Mouse (Mus musculus): Measurements from ENCODE around the gene Pip4k2c. TPM values are rescaled to one million over a fixed set of nuclear protein-coding genes. Genes with fewer than 3 reads are reported as not detected.
A peak's percentile ranks its signal among the peaks of the same experiment; 100 is the strongest.
"Not testable (repeated sequence)": the region's sequence is repeated elsewhere in the genome, so short reads cannot be mapped to it uniquely, and the experiment has no call there.

The Pip4k2c gene
- total and polyA plus RNA-seq, 2 experiments from 2014 or later = 15.1 to 18.3 TPM

DNA sequence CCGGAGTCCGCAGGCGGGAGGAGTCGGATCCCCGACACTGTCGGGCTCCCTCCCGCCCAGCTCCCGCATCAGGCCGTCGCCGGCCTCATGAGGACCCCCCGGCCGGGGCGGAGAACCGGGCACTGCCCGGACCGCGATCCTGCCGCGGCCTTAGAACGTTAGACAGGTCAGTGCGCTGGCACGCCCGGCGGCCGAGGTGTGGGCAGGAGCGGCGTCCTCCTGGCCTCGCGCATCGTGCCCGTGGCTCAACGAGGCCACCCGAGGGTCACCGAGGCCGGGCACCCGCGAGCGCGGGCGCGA is 46.1 kb downstream of the Pip4k2c start:
- WGBS = 0% methylated on average over 23 of the region's 42 CpGs
- peak overlapping the region; percentile 96 for H3K9ac ChIP-seq (replicated peaks; ENCODE audit: low read length, poor library complexity, severe bottlenecking)
- peaks cover 8% of the 10 kb centered on the region; the same call in 1 of the 2 replicates for H3K4me1 ChIP-seq (ENCODE audit: insufficient read depth, low read length)
- peak; percentile 48 for ATAC-seq (ENCODE audit: low FRiP score)
- TF ChIP-seq CTCF (IDR thresholded peaks at IDR 0.05) = no peak
- DNase-seq (ENCODE audit: low spot score) = no peak
- no peaks in the 10 kb centered on the region for H3K9me3 ChIP-seq (ENCODE audit: low read length)
- H3K4me3 ChIP-seq (ENCODE audit: low read depth, low read length) = peak overlapping the region; percentile 92
- 0 out of 2 replicates have a peak, but pooled peaks cover 5% of the 10 kb centered on the region for H3K27me3 ChIP-seq (ENCODE audit: insufficient read depth, low read length)
- H3K27ac ChIP-seq (ENCODE audit: low read depth, low read length) = peak overlapping the region; percentile 95
- H3K36me3 ChIP-seq (ENCODE audit: insufficient read depth, low read length) = 0 out of 2 replicates have a peak, but pooled peaks cover 5% of the 10 kb centered on the region
- H3K4me2 ChIP-seq (ENCODE audit: low read depth, low read length, poor library complexity, severe bottlenecking) = peak overlapping the region; percentile 77

DNA sequence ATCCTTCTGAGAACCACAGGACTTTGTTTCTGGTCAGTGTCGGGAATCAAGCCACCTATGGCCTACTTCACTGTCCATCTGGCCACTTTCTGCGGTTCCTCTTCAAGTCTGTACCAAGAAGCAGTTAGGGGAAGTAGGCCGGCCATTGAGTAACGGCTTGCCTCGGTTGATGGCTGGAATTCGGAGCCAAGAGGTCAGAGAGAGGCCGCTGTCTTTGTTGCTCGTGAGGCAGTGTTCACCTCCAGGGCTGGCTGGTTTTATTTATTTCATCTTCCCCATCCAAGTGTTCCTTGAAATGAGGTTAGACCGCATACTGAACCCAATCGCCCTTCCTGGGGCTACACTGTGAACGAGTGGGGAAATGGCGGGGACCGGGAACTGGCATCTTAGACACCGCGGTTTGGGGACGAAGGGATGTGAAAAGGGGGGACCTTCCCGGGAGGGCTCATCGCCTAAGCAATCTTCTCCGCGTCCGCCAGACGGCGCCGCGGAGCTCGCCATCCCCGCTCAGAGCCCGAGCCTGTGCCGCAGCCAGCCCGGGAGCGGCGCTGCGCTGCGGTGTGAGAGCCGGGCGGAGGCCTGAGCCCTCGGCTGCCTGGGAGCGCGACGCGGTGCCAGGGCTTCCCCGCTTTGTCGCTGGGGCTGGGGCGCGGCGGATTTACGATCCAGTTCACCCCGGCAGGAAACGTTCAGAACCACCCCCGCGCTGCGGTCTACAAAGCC is 46.6 kb downstream of the Pip4k2c start, which contains the start of gene B4galnt1:
Gene B4galnt1, plus strand, starts transcription at position 595 of the 723 bp plus-strand sequence.
- Histone ChIP-seq H3K27me3 (ENCODE audit: insufficient read depth, low read length) (0 out of 2 replicates have a peak, but pooled peaks cover 3% of the 10 kb centered on the region), H3K27ac (ENCODE audit: low read depth, low read length) (peak within 1 kb of the TSS; percentile 95), H3K4me3 (ENCODE audit: low read depth, low read length) (peak within 1 kb of the TSS; percentile 92), H3K36me3 (ENCODE audit: insufficient read depth, low read length) (0 out of 2 replicates have a peak, but pooled peaks cover 5% of the 10 kb centered on the region), H3K9ac (replicated peaks; ENCODE audit: low read length, poor library complexity, severe bottlenecking) (peak within 1 kb of the TSS; percentile 96), H3K4me1 (ENCODE audit: insufficient read depth, low read length) (peaks cover 4% of the 10 kb centered on the region; the same call in 1 of the 2 replicates), H3K9me3 (ENCODE audit: low read length) (no peaks in the 10 kb centered on the region), H3K4me2 (ENCODE audit: low read depth, low read length, poor library complexity, severe bottlenecking) (peak within 1 kb of the TSS; percentile 77)
- DNase-seq (ENCODE audit: low spot score) (peak; percentile 90), ATAC-seq (ENCODE audit: low FRiP score) (peak; percentile 85)
- TF ChIP-seq CTCF (IDR thresholded peaks at IDR 0.05) = peak; percentile 90
- 2% methylated on average over 52 of the region's 52 CpGs for WGBS

DNA sequence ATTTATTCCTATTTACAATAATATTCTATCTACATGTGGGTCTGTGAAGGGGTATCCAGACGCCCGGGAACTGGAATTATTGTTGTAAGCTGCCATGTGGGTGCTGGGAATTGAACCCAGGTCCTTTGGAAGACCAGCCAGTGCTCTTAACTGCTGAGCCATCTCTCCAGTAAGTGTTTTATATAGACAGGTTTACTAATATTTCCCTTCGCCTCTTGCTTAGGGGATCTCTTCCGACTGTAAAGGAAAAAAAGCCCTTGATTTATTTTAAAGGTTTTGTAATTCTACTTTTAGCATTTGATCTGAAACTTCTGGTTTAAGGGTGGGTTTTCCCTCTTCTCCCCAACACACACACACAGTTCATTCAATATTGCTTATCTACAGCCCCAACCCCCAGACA is 47.2 kb downstream of the Pip4k2c start:
- Histone ChIP-seq H3K27me3 (ENCODE audit: insufficient read depth, low read length) (no peaks in the 10 kb centered on the region), H3K36me3 (ENCODE audit: insufficient read depth, low read length) (0 out of 2 replicates have a peak, but pooled peaks cover 5% of the 10 kb centered on the region), H3K27ac (ENCODE audit: low read depth, low read length) (peak overlapping the region; percentile 95), H3K9me3 (ENCODE audit: low read length) (no peaks in the 10 kb centered on the region), H3K4me2 (ENCODE audit: low read depth, low read length, poor library complexity, severe bottlenecking) (peak overlapping the region; percentile 77), H3K4me3 (ENCODE audit: low read depth, low read length) (peak overlapping the region; percentile 92), H3K4me1 (ENCODE audit: insufficient read depth, low read length) (peaks cover 4% of the 10 kb centered on the region; the same call in 1 of the 2 replicates), H3K9ac (replicated peaks; ENCODE audit: low read length, poor library complexity, severe bottlenecking) (0 out of 2 replicates have a peak overlapping the region, but pooled peaks have one; percentile 96)
- 92% methylated on average over 4 of the region's 4 CpGs for WGBS
- ATAC-seq (ENCODE audit: low FRiP score) (no peak), DNase-seq (ENCODE audit: low spot score) (no peak)
- no peak for TF ChIP-seq CTCF (IDR thresholded peaks at IDR 0.05)

DNA sequence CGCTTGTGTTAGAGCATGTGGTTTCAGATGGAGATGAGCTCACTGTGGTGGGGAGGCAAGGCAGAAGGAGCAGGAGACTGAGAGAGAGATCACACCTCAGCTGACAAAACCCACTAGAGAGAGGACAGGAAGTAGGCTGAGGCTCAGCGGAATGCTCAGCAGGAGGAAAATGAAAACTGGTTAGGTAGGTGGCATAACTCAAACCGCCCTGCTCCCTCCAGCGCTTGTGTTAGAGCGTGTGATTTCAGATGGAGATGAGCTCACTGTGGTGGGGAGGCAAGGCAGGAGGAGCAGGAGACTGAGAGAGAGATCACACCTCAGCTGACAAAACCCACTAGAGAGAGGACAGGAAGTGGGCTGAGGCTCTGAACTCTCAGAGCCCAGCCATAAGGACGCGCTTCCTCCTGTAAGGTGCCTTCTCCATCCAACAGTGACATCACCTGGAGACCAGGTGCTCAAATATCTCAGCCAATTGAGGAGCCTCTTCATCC is 48.6 kb downstream of the Pip4k2c start:
- not testable (repeated sequence) for H3K27ac ChIP-seq (ENCODE audit: low read depth, low read length); DNase-seq (ENCODE audit: low spot score); H3K4me3 ChIP-seq (ENCODE audit: low read depth, low read length); H3K4me1 ChIP-seq (ENCODE audit: insufficient read depth, low read length); H3K4me2 ChIP-seq (ENCODE audit: low read depth, low read length, poor library complexity, severe bottlenecking); H3K9ac ChIP-seq (replicated peaks; ENCODE audit: low read length, poor library complexity, severe bottlenecking); H3K27me3 ChIP-seq (ENCODE audit: insufficient read depth, low read length); H3K36me3 ChIP-seq (ENCODE audit: insufficient read depth, low read length); ATAC-seq (ENCODE audit: low FRiP score); H3K9me3 ChIP-seq (ENCODE audit: low read length)
- WGBS = 58% methylated on average over 7 of the region's 7 CpGs

DNA sequence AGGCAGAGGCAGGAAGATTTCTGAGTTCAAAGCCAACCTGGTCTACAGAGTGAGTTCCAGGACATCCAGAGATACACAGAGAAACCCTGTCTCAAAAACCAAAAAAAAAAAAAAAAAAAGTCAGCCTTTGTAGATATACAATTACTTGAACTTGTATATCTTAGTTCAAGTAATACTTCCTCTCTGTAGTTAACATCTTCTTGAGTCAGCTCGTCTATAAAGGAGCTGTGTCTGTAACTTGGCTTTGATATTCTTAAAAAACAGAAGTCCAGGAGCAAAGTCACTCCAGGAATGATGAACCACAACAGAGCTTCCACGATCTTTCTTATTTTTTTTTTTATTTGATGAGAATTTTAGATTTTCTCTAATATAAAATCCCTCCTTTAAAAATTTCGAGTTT is 50.7 kb downstream of the Pip4k2c start:
- H3K9ac ChIP-seq (replicated peaks; ENCODE audit: low read length, poor library complexity, severe bottlenecking) = no peak overlapping the region
- WGBS = 68% methylated on average over 3 of the region's 3 CpGs
- no peak for DNase-seq (ENCODE audit: low spot score)
- H3K4me1 ChIP-seq (ENCODE audit: insufficient read depth, low read length) = no peaks in the 10 kb centered on the region
- no peaks in the 10 kb centered on the region for H3K9me3 ChIP-seq (ENCODE audit: low read length)
- ATAC-seq (ENCODE audit: low FRiP score) = no peak
- H3K27ac ChIP-seq (ENCODE audit: low read depth, low read length) = no peak overlapping the region
- H3K4me3 ChIP-seq (ENCODE audit: low read depth, low read length) = no peak overlapping the region
- TF ChIP-seq CTCF (IDR thresholded peaks at IDR 0.05) = no peak
- no peaks in the 10 kb centered on the region for H3K36me3 ChIP-seq (ENCODE audit: insufficient read depth, low read length)
- no peaks in the 10 kb centered on the region for H3K27me3 ChIP-seq (ENCODE audit: insufficient read depth, low read length)
- no peak overlapping the region for H3K4me2 ChIP-seq (ENCODE audit: low read depth, low read length, poor library complexity, severe bottlenecking)

DNA sequence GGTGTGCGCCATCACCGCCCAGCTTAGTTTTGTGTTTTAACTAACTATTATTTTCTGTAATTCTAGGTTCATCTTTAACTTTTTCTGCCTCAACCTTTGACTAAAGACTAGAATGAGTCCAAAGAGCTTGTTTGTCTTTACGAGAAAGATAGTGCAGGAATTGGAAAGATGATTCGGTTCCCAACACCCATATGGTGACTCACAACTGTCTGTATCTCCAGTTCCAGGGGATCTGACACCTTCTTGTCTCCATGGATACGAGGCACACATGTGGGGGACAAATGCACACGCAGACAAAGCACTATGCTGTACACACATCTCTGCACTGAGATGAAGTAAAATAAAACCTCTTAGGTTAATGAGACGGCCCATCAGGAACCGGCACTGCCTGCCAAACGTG is 51.3 kb downstream of the Pip4k2c start:
- Histone ChIP-seq H3K4me3 (ENCODE audit: low read depth, low read length) (no peak overlapping the region), H3K4me2 (ENCODE audit: low read depth, low read length, poor library complexity, severe bottlenecking) (no peak overlapping the region), H3K9me3 (ENCODE audit: low read length) (no peaks in the 10 kb centered on the region), H3K36me3 (ENCODE audit: insufficient read depth, low read length) (no peaks in the 10 kb centered on the region), H3K27me3 (ENCODE audit: insufficient read depth, low read length) (no peaks in the 10 kb centered on the region), H3K4me1 (ENCODE audit: insufficient read depth, low read length) (no peaks in the 10 kb centered on the region), H3K9ac (replicated peaks; ENCODE audit: low read length, poor library complexity, severe bottlenecking) (no peak overlapping the region), H3K27ac (ENCODE audit: low read depth, low read length) (no peak overlapping the region)
- 83% methylated on average over 9 of the region's 9 CpGs for WGBS
- TF ChIP-seq CTCF (IDR thresholded peaks at IDR 0.05) = no peak
- DNase-seq (ENCODE audit: low spot score) = no peak
- no peak for ATAC-seq (ENCODE audit: low FRiP score)
